Mouse (Mus musculus) CD8-positive naive resting alpha-beta T cell, adult 57 days (primary cell): ENCODE results near the gene Rnf13. TPM values are rescaled to one million over a fixed set of nuclear protein-coding genes. Genes with fewer than 3 reads are reported as not detected.

Experiments used
- total RNA-seq: library from RNA; stranded (reverse); gene quantifications from one replicate; pipeline ENCODE4 v1.2.4, GENCODE M21; 2023

The Rnf13 gene
- 53.0 TPM for total RNA-seq

GRCm38 (mm10) chr3:57735511-57736370 lies at the start of gene Rnf13:
Rnf13 (plus strand) TSS chr3:57736062.

GRCm38 (mm10) chr3:57692719-57693118 lies 43.1 kb upstream of the Rnf13 start, which contains the start of gene Ankub1:
Ankub1 (minus strand) TSS chr3:57692799.

GRCm38 (mm10) chr3:57847760-57848185 lies 111.9 kb downstream of the Rnf13 start, which contains the start of gene Pfn2:
Pfn2 (minus strand) TSS chr3:57848079.

Other genes starting within 250 kb of the Rnf13 start
- 0.09 TPM for gene Wwtr1, start 160.2 kb upstream of the Rnf13 start, total RNA-seq
- 26.0 TPM for gene Commd2, start 84.3 kb upstream of the Rnf13 start, total RNA-seq
- gene Ankub1, start 43.3 kb upstream of the Rnf13 start, total RNA-seq, result not detected
- 1.7 TPM for gene Pfn2, start 112.0 kb downstream of the Rnf13 start, total RNA-seq